Mouse (Mus musculus) heart, postnatal 0 days (tissue): ENCODE measurements at regions not wholly inside any gene's neighbourhood (a gene's known extent, or its start where the extent isn't known, plus 50 kb on each side); places are given as distances from the start of the nearest gene placed in this dataset.
"Not testable (repeated sequence)": the region's sequence is repeated elsewhere in the genome, so short reads cannot be mapped to it uniquely, and the experiment has no call there.

Experiments used
- ATAC-seq: fragments of 200-750 bp; cut with Nextera tagmentation; 2 replicates; pipeline ENCODE4 v1.8.0; 2017; ENCODE audit warnings: low read depth, moderate number of reproducible peaks, moderate library complexity; ENCODE audit not compliant: insufficient read depth
- DNase-seq: peaks from one replicate; pipeline ENCODE4 v3.0.0-alpha.2; 2016; ENCODE audit warnings: low spot score
- H3K27ac ChIP-seq: fragments of 300-500 bp; sonication (generic); 2 replicates; pipeline ENCODE4 v1.5.1; 2014; ENCODE audit warnings: low read depth, mild to moderate bottlenecking
- H3K27me3 ChIP-seq: fragments of 300-500 bp; sonication (generic); 2 replicates; pipeline ENCODE4 v1.6.1; 2014; ENCODE audit warnings: low read length, mixed read lengths; ENCODE audit not compliant: control insufficient read depth, insufficient read depth
- H3K36me3 ChIP-seq: fragments of 300-500 bp; sonication (generic); replicated peaks from 2 replicates; pipeline ENCODE4 v1.6.1; 2014; ENCODE audit warnings: low read length, mixed read lengths; ENCODE audit not compliant: control insufficient read depth, insufficient read depth
- H3K4me1 ChIP-seq: fragments of 300-500 bp; sonication (generic); 2 replicates; pipeline ENCODE4 v1.6.1; 2014; ENCODE audit warnings: antibody characterized with exemption; ENCODE audit not compliant: control insufficient read depth, insufficient read depth
- H3K4me2 ChIP-seq: fragments of 300-500 bp; sonication (generic); 2 replicates; pipeline ENCODE4 v1.6.1; 2014; ENCODE audit warnings: low read depth, mild to moderate bottlenecking, low read length, moderate library complexity
- H3K4me3 ChIP-seq: fragments of 300-500 bp; sonication (generic); 2 replicates; pipeline ENCODE4 v1.5.1; 2014; ENCODE audit warnings: low read depth, low read length
- H3K9ac ChIP-seq: fragments of 300-500 bp; sonication (generic); replicated peaks from 2 replicates; pipeline ENCODE4 v1.6.1; 2014; ENCODE audit warnings: low read depth, low read length, mixed read lengths
- H3K9me3 ChIP-seq: fragments of 300-500 bp; sonication (generic); replicated peaks from 2 replicates; pipeline ENCODE4 v1.6.1; 2016; ENCODE audit warnings: low read length; ENCODE audit not compliant: control insufficient read depth
- CTCF ChIP-seq: IDR thresholded peaks from 2 replicates; pipeline ENCODE4 v1.5.1; 2016; ENCODE audit warnings: antibody characterized with exemption, control low read depth, low read depth
- EP300 ChIP-seq: IDR thresholded peaks from 2 replicates; pipeline ENCODE4 v1.6.1; 2016; ENCODE audit warnings: antibody characterized with exemption, low read depth
- WGBS: fragments of 180-500 bp; shearing (Covaris S2); extraction: QIAGEN DNeasy Blood & Tissue Kit; methylation state at CpG from one replicate; pipeline ENCODE4 v1.1.7; 2014; 5-methylcytosine and 5-hydroxymethylcytosine counted together

GRCm38 (mm10) chr6:66419452-66420041 lies 115.6 kb upstream of the Mad2l1 start:
- H3K27ac ChIP-seq, result no peak overlapping the region
- no peaks in the 10 kb centered on the region for H3K36me3 ChIP-seq
- TF ChIP-seq CTCF (no peak), EP300 (no peak)
- H3K4me2 ChIP-seq, result no peak overlapping the region
- H3K4me3 ChIP-seq, result no peak overlapping the region
- H3K27me3 ChIP-seq, result no peaks in the 10 kb centered on the region
- no peaks in the 10 kb centered on the region for H3K9me3 ChIP-seq
- DNase-seq, result no peak
- no peak overlapping the region for H3K9ac ChIP-seq
- H3K4me1 ChIP-seq, result no peaks in the 10 kb centered on the region
- no peak for ATAC-seq
- 68% methylated on average over 7 of the region's 7 CpGs for WGBS

- H3K27me3 ChIP-seq, result no peaks in the 10 kb centered on the region
- no peaks in the 10 kb centered on the region for H3K4me1 ChIP-seq
- H3K9me3 ChIP-seq, result peaks cover 3% of the 10 kb centered on the region; the same call in 1 of the 2 replicates
- DNase-seq (no peak), ATAC-seq (no peak)
- H3K4me3 ChIP-seq, result no peak overlapping the region
- H3K9ac ChIP-seq, result no peak overlapping the region
- 23% methylated on average over 4 of the region's 4 CpGs for WGBS
- TF ChIP-seq CTCF (no peak), EP300 (no peak)
- no peak overlapping the region for H3K4me2 ChIP-seq
- H3K36me3 ChIP-seq, result no peaks in the 10 kb centered on the region
- H3K27ac ChIP-seq, result no peak overlapping the region
Observed at GRCm38 (mm10) chr6:66428370-66428769, 106.8 kb upstream of the Mad2l1 start.

GRCm38 (mm10) chr6:66450408-66450807 lies 84.8 kb upstream of the Mad2l1 start:
- not testable (repeated sequence) for H3K27ac ChIP-seq, H3K9me3 ChIP-seq, H3K36me3 ChIP-seq, H3K27me3 ChIP-seq, ATAC-seq, DNase-seq, H3K4me1 ChIP-seq, H3K4me3 ChIP-seq, H3K4me2 ChIP-seq, H3K9ac ChIP-seq

- H3K9ac ChIP-seq, result no peak overlapping the region
- ATAC-seq (no peak), DNase-seq (no peak)
- no peaks in the 10 kb centered on the region for H3K27me3 ChIP-seq
- H3K9me3 ChIP-seq, result no peaks in the 10 kb centered on the region
- H3K4me2 ChIP-seq, result no peak overlapping the region
- no peak overlapping the region for H3K4me3 ChIP-seq
- TF ChIP-seq CTCF, result no peak
- no peak for TF ChIP-seq EP300
- 89% methylated on average over 3 of the region's 3 CpGs for WGBS
- H3K4me1 ChIP-seq, result no peaks in the 10 kb centered on the region
- H3K27ac ChIP-seq, result no peak overlapping the region
- H3K36me3 ChIP-seq, result no peaks in the 10 kb centered on the region
Observed at GRCm38 (mm10) chr6:66458172-66458571, 77.0 kb upstream of the Mad2l1 start.

GRCm38 (mm10) chr6:66464540-66464939 lies 70.7 kb upstream of the Mad2l1 start:
- no peak overlapping the region for H3K4me3 ChIP-seq
- 78% methylated on average over 4 of the region's 5 CpGs for whole genome bisulfite sequencing
- ATAC-seq (no peak), DNase-seq (no peak)
- no peaks in the 10 kb centered on the region for H3K27me3 ChIP-seq
- H3K4me2 ChIP-seq, result no peak overlapping the region
- TF ChIP-seq CTCF (no peak), EP300 (no peak)
- H3K9ac ChIP-seq, result no peak overlapping the region
- no peaks in the 10 kb centered on the region for H3K4me1 ChIP-seq
- no peaks in the 10 kb centered on the region for H3K9me3 ChIP-seq
- no peak overlapping the region for H3K27ac ChIP-seq
- no peaks in the 10 kb centered on the region for H3K36me3 ChIP-seq

GRCm38 (mm10) chr6:66465137-66465853 lies 69.9 kb upstream of the Mad2l1 start:
- ATAC-seq (no peak), DNase-seq (no peak)
- H3K27ac ChIP-seq, result no peak overlapping the region
- no peaks in the 10 kb centered on the region for H3K36me3 ChIP-seq
- no peaks in the 10 kb centered on the region for H3K9me3 ChIP-seq
- TF ChIP-seq EP300 (no peak), CTCF (no peak)
- H3K4me2 ChIP-seq, result no peak overlapping the region
- H3K27me3 ChIP-seq, result no peaks in the 10 kb centered on the region
- H3K4me3 ChIP-seq, result no peak overlapping the region
- no peaks in the 10 kb centered on the region for H3K4me1 ChIP-seq
- H3K9ac ChIP-seq, result no peak overlapping the region
- 69% methylated on average over 11 of the region's 11 CpGs for WGBS
